Mouse (Mus musculus): Measurements from ENCODE around the gene Arhgap44.
A peak's percentile ranks its signal among the peaks of the same experiment; 100 is the strongest.

DNA sequence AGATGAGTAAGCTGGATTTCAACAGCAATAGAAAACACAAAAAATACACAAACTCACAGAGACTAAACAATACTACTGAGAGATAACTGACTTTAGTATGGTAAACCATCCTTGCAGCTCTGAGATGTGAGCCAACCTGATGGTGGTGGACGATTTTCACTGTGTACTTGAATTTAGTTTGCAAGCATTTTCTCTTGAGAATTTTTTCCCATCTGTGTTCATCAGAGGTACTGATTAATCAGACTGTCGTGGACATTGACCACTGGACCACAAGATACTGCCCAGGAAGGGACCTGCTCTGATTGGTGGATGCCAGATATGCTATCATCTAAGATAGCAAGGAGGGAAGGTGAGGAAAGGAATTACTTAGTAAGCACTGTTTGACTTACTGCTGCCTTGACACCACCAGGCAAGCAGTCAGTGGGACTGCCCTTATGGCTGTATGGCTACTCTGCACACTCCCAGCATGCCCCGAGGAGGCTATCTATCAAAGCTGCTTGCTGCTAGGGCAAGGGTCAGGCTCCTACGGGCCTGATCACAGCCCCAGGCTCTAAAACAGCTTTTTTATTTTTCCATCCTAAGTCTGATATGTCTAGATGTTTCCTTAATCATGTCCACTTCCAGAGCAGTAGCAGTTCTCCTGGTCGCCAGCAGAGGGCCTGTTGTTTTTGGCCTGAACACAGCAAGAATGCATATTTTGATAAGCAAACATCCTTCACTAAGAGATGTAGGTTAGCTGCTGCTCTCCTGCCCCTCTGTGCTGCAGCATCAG, 74.1 kb downstream of the Arhgap44 start:
- TF ChIP-seq CTCF (conservative IDR thresholded peaks at IDR 0.05; ENCODE audit: low read length) (peak; percentile 95), POU5F1 (IDR thresholded peaks at IDR 0.05; ENCODE audit: borderline replicate concordance, low read length) (no peak), NANOG (IDR thresholded peaks at IDR 0.05; ENCODE audit: borderline replicate concordance, low read length) (no peak)
